Comparison of ENCODE assay signal across 7 mouse cellular contexts in genomic region chr10:53462449-53463308, GRCm38 (mm10).
DNase-seq lines count a peak whose midpoint lies in the region; ATAC-seq lines count a peak whose summit lies in the region.

No protein-coding gene starts in this region.

- 22% methylated on average over 15 of the region's 15 CpGs for WGBS in forebrain, embryonic 11.5 days
- 13% methylated on average over 15 of the region's 15 CpGs for WGBS in midbrain, embryonic 15.5 days

- no peaks in the 10 kb centered on the region for H3K9me3 ChIP-seq in forebrain, embryonic 11.5 days (ENCODE audit: control insufficient read depth, low read length)
- H3K9me3 ChIP-seq in midbrain, embryonic 15.5 days = no peaks in the 10 kb centered on the region

- peak overlapping the region; percentile 24; the same call in 1 of the 2 replicates for H3K4me2 ChIP-seq in forebrain, embryonic 11.5 days (ENCODE audit: low read depth, low read length, severe bottlenecking)
- peak overlapping the region; percentile 38 for H3K4me2 ChIP-seq in midbrain, embryonic 15.5 days

- DNase-seq in embryo, embryonic 10 days (ENCODE audit: low spot score) = peak; percentile 51
- DNase-seq in forebrain, embryonic 11.5 days (ENCODE audit: low spot score) = no peak
- DNase-seq in heart, postnatal 10 days = peak; percentile 75 to 79
- no peak for DNase-seq in left cerebral cortex, postnatal 25 days (ENCODE audit: low spot score in 2 of 2)
- no peak for DNase-seq in thymus, postnatal 0 days (ENCODE audit: low spot score)

- intact Hi-C loops in heart, postnatal 10 days (cut with DNase I) = loop anchor here (2.0 kb wide), 2 partner anchors 24 to 114 kb away; no protein-coding TSS in a partner anchor
- intact Hi-C loops in left cerebral cortex, postnatal 25 days (cut with DNase I) = no loop called here

- ATAC-seq in forebrain, embryonic 11.5 days (replicated peaks; ENCODE audit: low FRiP score) = peak; percentile 52; the same call in 1 of the 2 replicates
- ATAC-seq in midbrain, embryonic 15.5 days (replicated peaks) = peak; percentile 94
- no peak for ATAC-seq in activated CD4-positive, CD25-positive, alpha-beta regulatory T cell, adult 4 months

- no peaks in the 10 kb centered on the region; the same call in 1 of the 2 replicates for H3K4me1 ChIP-seq in forebrain, embryonic 11.5 days (replicated peaks; ENCODE audit: control insufficient read depth, insufficient read depth, low read length)
- peaks cover 15% of the 10 kb centered on the region for H3K4me1 ChIP-seq in midbrain, embryonic 15.5 days

- no peak overlapping the region for H3K4me3 ChIP-seq in forebrain, embryonic 11.5 days (ENCODE audit: low read depth, low read length)
- peak overlapping the region; percentile 3; the same call in 1 of the 2 replicates for H3K4me3 ChIP-seq in midbrain, embryonic 15.5 days

- no peaks in the 10 kb centered on the region for H3K36me3 ChIP-seq in forebrain, embryonic 11.5 days (ENCODE audit: control insufficient read depth, insufficient read depth, low read length)
- no peaks in the 10 kb centered on the region for H3K36me3 ChIP-seq in midbrain, embryonic 15.5 days (replicated peaks)

- no peaks in the 10 kb centered on the region for H3K27me3 ChIP-seq in forebrain, embryonic 11.5 days (ENCODE audit: control insufficient read depth, insufficient read depth, low read length)
- no peaks in the 10 kb centered on the region for H3K27me3 ChIP-seq in midbrain, embryonic 15.5 days (replicated peaks)

- H3K27ac ChIP-seq in forebrain, embryonic 11.5 days (ENCODE audit: low read depth, low read length) = no peak overlapping the region
- H3K27ac ChIP-seq in midbrain, embryonic 15.5 days = peak overlapping the region; percentile 53

- H3K9ac ChIP-seq in forebrain, embryonic 11.5 days (ENCODE audit: low read length) = peak overlapping the region; percentile 30; the same call in 1 of the 2 replicates
- no peak overlapping the region for H3K9ac ChIP-seq in midbrain, embryonic 15.5 days

Comparison
In these comparisons a context has a peak if more than half of its experiments do, and no peak if none do; other contexts are left out.
1. DNase-seq: peak in embryo, embryonic 10 days (single experiment) and heart, postnatal 10 days (2 of 2); none in forebrain, embryonic 11.5 days (single experiment), left cerebral cortex, postnatal 25 days (0 of 2) and thymus, postnatal 0 days (single experiment).